Comparison of ENCODE assay signal across 11 mouse cellular contexts in genomic region chr6:55342328-55342727, GRCm38 (mm10). TPM values are rescaled to one million over a fixed set of nuclear protein-coding genes. Genes with fewer than 3 reads are reported as not detected.
A peak's percentile ranks its signal among the peaks of the same experiment; 100 is the strongest.
DNase-seq lines count a peak whose midpoint lies in the region; ATAC-seq and TF ChIP-seq lines count a peak whose summit lies in the region.
"Had no signal": no experiment of that assay in that cellular context is flagged by ENCODE, and none has a peak within 500 bp of the region (broad histone marks: within the 10 kb centered on the region; RNA-seq: fewer than 3 reads in every experiment).

No protein-coding gene starts in this region.

- H3K27ac ChIP-seq in heart, embryonic 12.5 days (ENCODE audit: poor library complexity, severe bottlenecking), result no peak overlapping the region
- H3K27ac ChIP-seq in bone marrow, adult 2 months (ENCODE audit: control insufficient read depth, insufficient read depth, low read depth, low read length, poor library complexity), result peak overlapping the region; percentile 63
- peak overlapping the region; percentile 49 for H3K27ac ChIP-seq in heart, embryonic 16.5 days (ENCODE audit: low read length)
- peak overlapping the region; percentile 82 for H3K27ac ChIP-seq in liver, embryonic 16.5 days (ENCODE audit: low read length)
- H3K27ac ChIP-seq: hindbrain, embryonic 15.5 days; left cerebral cortex, adult 2 months had no signal

- no peak for DNase-seq in heart, adult 8-10 months (ENCODE audit: low spot score)
- no peak for DNase-seq in cerebellum, postnatal 10 days
- DNase-seq in left cerebral cortex, postnatal 36 days (ENCODE audit: low spot score in 2 of 2), result no peak
- DNase-seq in yolk sac, embryonic 10.5 days (ENCODE audit: low spot score), result no peak

- no peak overlapping the region for H3K4me2 ChIP-seq in heart, embryonic 12.5 days
- H3K4me2 ChIP-seq in heart, embryonic 16.5 days (ENCODE audit: low read depth, low read length), result no peak overlapping the region
- peak overlapping the region; percentile 64 for H3K4me2 ChIP-seq in liver, embryonic 16.5 days (ENCODE audit: low read depth, low read length)
- H3K4me2 ChIP-seq: hindbrain, embryonic 15.5 days had no signal

- TF ChIP-seq CTCF in bone marrow, adult 2 months (IDR thresholded peaks at IDR 0.05; ENCODE audit: control insufficient read depth, insufficient read depth, low read length), result no peak

- 0 out of 2 replicates have a peak, but pooled peaks cover 17% of the 10 kb centered on the region for H3K27me3 ChIP-seq in heart, embryonic 12.5 days (replicated peaks)
- H3K27me3 ChIP-seq in heart, embryonic 16.5 days (ENCODE audit: control insufficient read depth, insufficient read depth, low read length), result no peaks in the 10 kb centered on the region
- no peaks in the 10 kb centered on the region for H3K27me3 ChIP-seq in liver, embryonic 16.5 days (ENCODE audit: control insufficient read depth, insufficient read depth, low read depth, low read length)

- 0 out of 2 replicates have a peak, but pooled peaks have one; percentile 34 for ATAC-seq in heart, embryonic 12.5 days (ENCODE audit: insufficient number of reproducible peaks, low FRiP score)
- ATAC-seq in heart, embryonic 16.5 days (replicated peaks; ENCODE audit: extremely low read depth, insufficient read depth, low FRiP score), result 0 out of 2 replicates have a peak, but pooled peaks have one; percentile 37
- peak; percentile 57 for ATAC-seq in liver, embryonic 16.5 days (ENCODE audit: low read depth)

- H3K9me3 ChIP-seq in heart, embryonic 12.5 days (replicated peaks), result no peaks in the 10 kb centered on the region
- H3K9me3 ChIP-seq in heart, embryonic 16.5 days (replicated peaks; ENCODE audit: control insufficient read depth, low read length), result no peaks in the 10 kb centered on the region
- no peaks in the 10 kb centered on the region for H3K9me3 ChIP-seq in liver, embryonic 16.5 days (replicated peaks; ENCODE audit: control insufficient read depth, low read length)
- H3K9me3 ChIP-seq: hindbrain, embryonic 15.5 days had no signal

- intact Hi-C loops in left cerebral cortex, postnatal 36 days (cut with DNase I), result no loop called here

- H3K36me3 ChIP-seq in heart, embryonic 12.5 days, result no peaks in the 10 kb centered on the region
- H3K36me3 ChIP-seq in heart, embryonic 16.5 days (ENCODE audit: control insufficient read depth, insufficient read depth), result no peaks in the 10 kb centered on the region
- peaks cover 4% of the 10 kb centered on the region; the same call in 1 of the 2 replicates for H3K36me3 ChIP-seq in liver, embryonic 16.5 days (ENCODE audit: control insufficient read depth, insufficient read depth)
- H3K36me3 ChIP-seq: hindbrain, embryonic 15.5 days had no signal

- H3K4me1 ChIP-seq in heart, embryonic 12.5 days (replicated peaks), result peaks cover 54% of the 10 kb centered on the region
- H3K4me1 ChIP-seq in bone marrow, adult 2 months (ENCODE audit: control insufficient read depth, insufficient read depth, low read length), result no peaks in the 10 kb centered on the region
- H3K4me1 ChIP-seq in heart, embryonic 16.5 days (ENCODE audit: control insufficient read depth, insufficient read depth, low read length), result peaks cover 31% of the 10 kb centered on the region
- H3K4me1 ChIP-seq in liver, embryonic 16.5 days (ENCODE audit: control insufficient read depth, low read depth, low read length), result peaks cover 63% of the 10 kb centered on the region

- 62% methylated on average over 9 of the region's 9 CpGs for WGBS in heart, embryonic 12.5 days
- 71% methylated on average over 9 of the region's 9 CpGs for WGBS in bone marrow, adult 2 months
- 51% methylated on average over 9 of the region's 9 CpGs for WGBS in heart, embryonic 16.5 days
- 54% methylated on average over 9 of the region's 9 CpGs for WGBS in liver, embryonic 16.5 days (ENCODE audit: insufficient replicate concordance)

- no peak for TF ChIP-seq POLR2A in bone marrow, adult 2 months (IDR thresholded peaks at IDR 0.05; ENCODE audit: borderline replicate concordance, control insufficient read depth, low read depth, low read length)

- no peak overlapping the region for H3K4me3 ChIP-seq in heart, embryonic 12.5 days
- H3K4me3 ChIP-seq in bone marrow, adult 2 months (replicated peaks; ENCODE audit: control insufficient read depth, low read depth, low read length), result peak overlapping the region; percentile 24
- no peak overlapping the region for H3K4me3 ChIP-seq in heart, embryonic 16.5 days (ENCODE audit: low read length)
- peak overlapping the region; percentile 49 for H3K4me3 ChIP-seq in liver, embryonic 16.5 days (ENCODE audit: low read depth, low read length)
- H3K4me3 ChIP-seq: hindbrain, embryonic 15.5 days; left cerebral cortex, adult 2 months had no signal

- H3K9ac ChIP-seq in heart, embryonic 12.5 days, result no peak overlapping the region
- H3K9ac ChIP-seq in heart, embryonic 16.5 days (ENCODE audit: low read length), result 0 out of 2 replicates have a peak overlapping the region, but pooled peaks have one; percentile 30
- H3K9ac ChIP-seq in liver, embryonic 16.5 days (ENCODE audit: low read depth, low read length), result peak overlapping the region; percentile 52
- H3K9ac ChIP-seq: hindbrain, embryonic 15.5 days had no signal

RNA-seq across cellular contexts. Expression of gene Aqp1, which starts 6.1 kb away (rescaled TPM):
- 23.0 and 23.5 TPM in 2 replicates for polyA plus RNA-seq in heart, embryonic 12.5 days (2016; fragmentation: Nextera tagmentation; extraction: Ambion mirVana)
- 100 to 1,000 TPM; 336 to 404 (median 350) TPM for total RNA-seq in heart, adult 8-10 months (2022)
- polyA plus RNA-seq in bone marrow, adult 2 months (2011; ENCODE audit: insufficient read depth, insufficient read length, low replicate concordance, missing spikeins), result 226 and 325 TPM in 2 replicates
- polyA plus RNA-seq in heart, embryonic 16.5 days (2015; fragmentation: Nextera tagmentation; extraction: Ambion mirVana), result 59.2 and 62.7 TPM in 2 replicates
- 75.9 and 78.9 TPM in 2 replicates for polyA plus RNA-seq in liver, embryonic 16.5 days (2015; fragmentation: Nextera tagmentation; extraction: Ambion mirVana)
- under 1 TPM; 0.39 to 0.63 TPM for total RNA-seq in left cerebral cortex, postnatal 36 days (2021)

RNA-seq across cellular contexts. Expression of gene Ghrhr, which starts 33.8 kb away (rescaled TPM):
- not detected in 2 replicates for polyA plus RNA-seq in heart, embryonic 12.5 days (2016; fragmentation: Nextera tagmentation; extraction: Ambion mirVana)
- total RNA-seq in heart, adult 8-10 months (2022), result not detected
- not detected in 2 replicates for polyA plus RNA-seq in bone marrow, adult 2 months (2011; ENCODE audit: insufficient read depth, insufficient read length, low replicate concordance, missing spikeins)
- not detected in 2 replicates for polyA plus RNA-seq in heart, embryonic 16.5 days (2015; fragmentation: Nextera tagmentation; extraction: Ambion mirVana)
- not detected in 2 replicates for polyA plus RNA-seq in liver, embryonic 16.5 days (2015; fragmentation: Nextera tagmentation; extraction: Ambion mirVana)
- not detected for total RNA-seq in left cerebral cortex, postnatal 36 days (2021)
- total RNA-seq: left cerebral cortex, adult 2 months; neutrophil, adult 5-6 weeks had no signal
- polyA plus RNA-seq: hindbrain, embryonic 15.5 days had no signal

Comparison
In these comparisons a context has a peak if more than half of its experiments do, and no peak if none do; other contexts are left out.
1. H3K4me3 ChIP-seq: peak in bone marrow, adult 2 months (single experiment) and liver, embryonic 16.5 days (single experiment); none in heart, embryonic 12.5 days (single experiment) and heart, embryonic 16.5 days (single experiment).
2. Peak in every context shown above with its lines, with median percentiles within 50 percentile points of each other: ATAC-seq.